Mouse (Mus musculus) gastrocnemius, postnatal 14 days (tissue): ENCODE results near the gene Lipo1. TPM values are rescaled to one million over a fixed set of nuclear protein-coding genes. Genes with fewer than 3 reads are reported as not detected.
"Not testable (repeated sequence)": the region's sequence is repeated elsewhere in the genome, so short reads cannot be mapped to it uniquely, and the experiment has no call there.

Source experiments
- DNase-seq: peaks from one replicate; pipeline ENCODE4 v3.0.0; 2021; ENCODE audit warnings: mixed read lengths
- intact Hi-C: fragments of 180-260 bp; cut with DNase I; formaldehyde crosslinking; loops from one replicate; pipeline ENCODE4 v1.15.1; 2025; ENCODE audit warnings: low total_unique reads
- long read RNA-seq, 2 experiments: library from polyadenylated mRNA; stranded (forward); transcript quantifications; one replicate each; pipeline ENCODE4 v2.0.0; 2021
- total RNA-seq, 2 experiments: library from RNA; stranded (reverse); gene quantifications; 2 replicates each; pipeline ENCODE4 v1.2.3; 2021

The Lipo1 gene
- total RNA-seq, result not detected
- long read RNA-seq, experiment 1, result 0 reads
- long read RNA-seq, experiment 2, result 0 reads

DNA sequence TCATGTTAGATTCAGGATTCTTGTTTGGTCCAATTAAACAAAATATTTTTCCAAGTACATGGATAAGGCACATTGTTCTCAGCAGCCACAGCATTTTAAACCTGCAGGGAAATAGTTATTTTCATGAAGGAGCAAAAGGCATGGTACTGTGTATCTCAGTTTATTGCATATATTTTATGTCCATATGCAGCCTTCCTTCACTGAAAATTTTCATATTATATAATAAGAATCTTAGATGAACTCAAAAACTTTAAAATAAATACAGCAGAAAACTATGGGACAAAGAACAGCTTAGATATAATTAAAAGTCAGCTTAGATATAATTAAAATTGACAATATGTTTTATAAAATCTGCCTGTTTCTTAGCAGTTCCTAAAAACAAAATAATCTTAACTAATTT is at the start of gene Lipo1:
Lipo1 (minus strand) TSS at position 101 of the 400 bp plus-strand sequence.
- intact Hi-C loops, result not testable (repeated sequence)

DNA sequence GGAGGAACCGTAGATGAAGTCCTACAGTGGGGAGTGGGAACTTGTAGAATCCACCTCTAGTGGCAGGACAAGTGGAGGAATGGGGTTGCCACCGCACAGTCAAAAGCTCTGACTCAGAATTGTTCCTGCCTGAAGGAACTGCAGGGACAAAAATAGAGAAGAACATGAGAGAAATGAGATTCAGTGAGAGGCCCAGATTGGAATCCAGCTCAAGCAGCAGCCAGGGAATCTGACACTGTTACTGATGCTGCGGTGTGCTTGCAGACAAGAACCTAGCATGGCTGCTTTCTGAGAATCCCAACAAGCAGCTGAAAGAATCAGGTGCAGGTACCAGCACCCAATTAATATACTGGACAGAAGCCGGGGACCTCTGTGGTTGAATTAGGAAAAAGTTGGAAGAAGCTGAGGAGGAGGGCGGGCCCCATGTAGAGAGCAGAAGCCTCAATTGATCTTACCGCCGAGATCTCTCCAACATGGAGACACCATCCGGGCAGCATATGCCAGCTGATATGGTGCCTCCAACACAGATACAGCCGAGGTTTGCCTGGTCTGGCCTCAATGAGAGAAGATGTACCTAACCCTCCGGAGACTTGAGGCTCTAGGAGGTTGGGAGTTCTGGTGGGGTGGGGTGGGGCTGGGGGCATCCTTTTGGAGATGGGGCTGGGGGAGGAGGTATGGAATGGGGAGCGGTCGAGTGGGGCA is 532 bp downstream of the Lipo1 start:
- intact Hi-C loops, result no loop called here
- DNase-seq, result no peak

More for the DNA sequence above, at the start of gene Lipo1:
- DNase-seq, result not testable (repeated sequence)

DNA sequence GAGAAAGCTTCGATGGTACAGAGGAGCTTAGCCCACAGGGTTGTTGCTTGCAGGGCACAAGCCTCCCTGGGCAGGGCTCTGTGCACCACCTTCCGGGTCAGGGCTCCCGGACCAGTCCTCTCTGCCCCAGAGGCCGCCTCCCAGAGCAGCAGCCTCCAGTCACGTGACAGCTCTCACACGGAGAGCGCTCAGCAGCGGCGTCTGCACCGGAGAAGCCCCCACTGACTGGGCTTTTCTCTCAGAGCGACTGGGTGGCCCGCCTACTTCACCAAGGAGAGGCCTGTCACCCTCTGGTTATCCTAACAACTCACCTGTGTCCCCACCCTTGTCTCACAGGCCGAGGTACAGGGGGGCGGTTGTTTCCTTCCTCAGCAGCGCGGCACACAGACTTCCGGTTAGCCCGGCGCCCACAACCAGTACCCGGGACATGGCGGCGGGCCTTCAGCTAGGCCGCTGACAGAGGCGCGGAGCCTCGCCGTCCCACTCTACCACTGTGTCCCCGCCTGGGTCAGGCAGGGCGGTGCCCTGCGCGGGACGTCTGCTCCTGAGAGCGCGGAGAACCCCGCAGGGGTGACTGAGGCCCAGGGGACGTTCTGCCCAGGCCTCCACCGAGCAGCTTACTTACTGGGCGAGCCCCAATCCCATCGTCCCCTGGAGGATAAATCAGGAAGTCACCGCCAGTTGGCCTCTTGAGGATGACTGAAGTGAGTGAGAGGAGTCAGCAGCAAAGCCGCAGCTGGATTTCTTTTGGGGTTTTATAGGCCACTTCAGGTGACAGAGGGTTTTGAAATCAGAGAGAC is 25.8 kb downstream of the Lipo1 start, which contains the start of gene Lipo3:
Lipo3 (minus strand) TSS at position 665 of the 800 bp plus-strand sequence.
- intact Hi-C loops, result not testable (repeated sequence)
- DNase-seq, result peak; percentile 39

DNA sequence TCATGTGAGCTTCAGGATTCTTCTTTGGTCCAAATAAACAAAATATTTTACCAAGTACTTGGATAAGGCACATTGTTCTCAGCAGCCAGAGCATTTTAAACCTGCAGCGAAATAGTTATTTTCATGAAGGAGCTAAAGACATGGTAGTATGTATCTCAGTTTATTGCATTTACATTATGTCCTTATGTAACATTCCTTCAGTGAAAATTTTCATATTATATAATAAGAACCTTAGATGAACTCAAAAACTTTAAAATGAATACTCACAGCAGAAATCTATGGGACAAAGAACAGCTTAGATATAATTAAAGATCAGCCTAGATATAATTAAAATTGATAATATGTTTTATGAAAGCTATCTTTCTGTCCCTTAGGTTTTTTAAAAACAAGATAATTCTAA is 36.0 kb downstream of the Lipo1 start, which contains the start of gene Lipo2:
Lipo2 (minus strand) TSS at position 101 of the 400 bp plus-strand sequence.
- DNase-seq, intact Hi-C loops: not testable (repeated sequence)

Other genes with a start within 250 kb of the Lipo1 start
- gene Gm8978, start 162.2 kb downstream of the Lipo1 start, total RNA-seq, result not detected
- gene Lipo2, start 36.1 kb downstream of the Lipo1 start, total RNA-seq, result under 1 TPM in 1 of 2 experiments, not detected in 1; 0.11 TPM
- 1 to 10 TPM; 3.6 to 3.8 TPM for gene Lipo3, start 25.5 kb downstream of the Lipo1 start, total RNA-seq
- not detected for gene Lipf, start 173.7 kb upstream of the Lipo1 start, total RNA-seq
- gene Lipk, start 220.8 kb upstream of the Lipo1 start, total RNA-seq, result not detected